Mouse (Mus musculus): ENCODE results near the gene S100a4. TPM values are rescaled to one million over a fixed set of nuclear protein-coding genes. Genes with fewer than 3 reads are reported as not detected.
A peak's percentile ranks its signal among the peaks of the same experiment; 100 is the strongest.

S100a4 gene
- total and polyA plus RNA-seq, 2 experiments from 2014 or later = 3.0 to 3.1 TPM

DNA sequence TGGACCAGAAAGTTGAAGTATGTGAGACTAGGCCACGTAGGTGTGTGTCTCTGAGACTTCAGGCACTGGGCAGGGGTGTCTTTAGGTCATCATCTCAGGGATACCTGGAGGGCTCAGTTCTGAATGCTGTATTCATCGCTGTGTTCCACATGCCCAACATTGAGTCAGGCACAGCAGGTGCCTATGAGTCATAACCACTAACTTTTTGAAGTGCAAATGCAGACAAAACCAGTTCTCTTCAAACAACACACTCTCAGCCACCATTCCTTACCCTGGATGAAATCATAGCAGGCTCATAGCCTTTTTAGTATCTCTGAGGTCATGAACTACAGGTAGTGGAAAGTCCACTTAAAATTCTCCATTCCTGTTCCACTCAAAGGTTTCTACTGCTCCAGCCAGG, 25.7 kb downstream of the S100a4 start:
- Histone ChIP-seq H3K4me1 (ENCODE audit: insufficient read depth, low read length) (no peaks in the 10 kb centered on the region), H3K9me3 (ENCODE audit: low read length) (no peaks in the 10 kb centered on the region), H3K9ac (replicated peaks; ENCODE audit: low read length) (no peak overlapping the region), H3K27ac (no peak overlapping the region), H3K27me3 (ENCODE audit: insufficient read depth, low read length) (no peaks in the 10 kb centered on the region), H3K36me3 (ENCODE audit: insufficient read depth, low read length) (no peaks in the 10 kb centered on the region), H3K4me3 (ENCODE audit: low read length) (no peak overlapping the region), H3K4me2 (ENCODE audit: low read depth, low read length) (no peak overlapping the region)
- 77% methylated on average over 2 of the region's 2 CpGs for WGBS
- TF ChIP-seq CTCF (IDR thresholded peaks at IDR 0.05; ENCODE audit: low read depth) = no peak
- ATAC-seq (no peak), DNase-seq (ENCODE audit: low spot score) (no peak)

DNA sequence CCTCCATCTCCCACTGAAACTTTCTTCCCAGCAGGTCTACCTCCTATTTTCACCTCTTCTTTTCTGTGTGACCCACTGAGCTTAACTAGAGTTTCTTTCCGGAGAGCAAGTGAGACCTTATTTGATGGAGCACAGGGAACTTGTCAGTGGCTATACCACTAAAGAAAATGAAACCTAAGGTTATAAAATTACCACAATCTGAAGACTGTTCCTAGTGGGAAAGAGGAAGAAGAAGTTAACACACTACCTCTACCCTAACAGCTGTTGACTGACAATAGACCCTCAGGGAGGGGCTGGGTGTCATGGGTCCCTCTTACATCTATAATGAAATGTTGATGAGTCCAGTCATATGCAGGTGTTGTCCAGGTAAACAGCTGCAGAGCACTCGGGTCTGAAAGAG, 28.4 kb downstream of the S100a4 start:
- H3K9ac ChIP-seq (replicated peaks; ENCODE audit: low read length) = no peak overlapping the region
- TF ChIP-seq CTCF (IDR thresholded peaks at IDR 0.05; ENCODE audit: low read depth) = no peak
- no peaks in the 10 kb centered on the region for H3K9me3 ChIP-seq (ENCODE audit: low read length)
- ATAC-seq (no peak), DNase-seq (ENCODE audit: low spot score) (no peak)
- H3K36me3 ChIP-seq (ENCODE audit: insufficient read depth, low read length) = no peaks in the 10 kb centered on the region
- no peak overlapping the region for H3K4me3 ChIP-seq (ENCODE audit: low read length)
- H3K4me1 ChIP-seq (ENCODE audit: insufficient read depth, low read length) = no peaks in the 10 kb centered on the region
- no peaks in the 10 kb centered on the region for H3K27me3 ChIP-seq (ENCODE audit: insufficient read depth, low read length)
- no peak overlapping the region for H3K27ac ChIP-seq
- H3K4me2 ChIP-seq (ENCODE audit: low read depth, low read length) = no peak overlapping the region
- 84% methylated on average over 2 of the region's 2 CpGs for WGBS

- Histone ChIP-seq H3K4me3 (ENCODE audit: low read length) (no peak overlapping the region), H3K9me3 (ENCODE audit: low read length) (no peaks in the 10 kb centered on the region), H3K4me2 (ENCODE audit: low read depth, low read length) (no peak overlapping the region), H3K4me1 (ENCODE audit: insufficient read depth, low read length) (no peaks in the 10 kb centered on the region), H3K27ac (no peak overlapping the region), H3K9ac (replicated peaks; ENCODE audit: low read length) (no peak overlapping the region), H3K36me3 (ENCODE audit: insufficient read depth, low read length) (no peaks in the 10 kb centered on the region), H3K27me3 (ENCODE audit: insufficient read depth, low read length) (no peaks in the 10 kb centered on the region)
- no peak for TF ChIP-seq CTCF (IDR thresholded peaks at IDR 0.05; ENCODE audit: low read depth)
- no peak for DNase-seq (ENCODE audit: low spot score)
- WGBS = 92% methylated on average over 1 of the region's 1 CpGs
- ATAC-seq = no peak
Measured at GRCm38 (mm10) chr3:90638511-90639275, 35.1 kb downstream of the S100a4 start.

- 60% methylated on average over 7 of the region's 7 CpGs for whole genome bisulfite sequencing
- Histone ChIP-seq H3K4me1 (ENCODE audit: insufficient read depth, low read length) (no peaks in the 10 kb centered on the region), H3K4me3 (ENCODE audit: low read length) (no peak overlapping the region), H3K4me2 (ENCODE audit: low read depth, low read length) (no peak overlapping the region), H3K9me3 (ENCODE audit: low read length) (no peaks in the 10 kb centered on the region), H3K36me3 (ENCODE audit: insufficient read depth, low read length) (no peaks in the 10 kb centered on the region), H3K27me3 (ENCODE audit: insufficient read depth, low read length) (no peaks in the 10 kb centered on the region), H3K9ac (replicated peaks; ENCODE audit: low read length) (no peak overlapping the region), H3K27ac (no peak overlapping the region)
- DNase-seq (ENCODE audit: low spot score) (no peak), ATAC-seq (no peak)
- TF ChIP-seq CTCF (IDR thresholded peaks at IDR 0.05; ENCODE audit: low read depth) = peak; percentile 63
Measured at GRCm38 (mm10) chr3:90639511-90640154, 36.1 kb downstream of the S100a4 start.

DNA sequence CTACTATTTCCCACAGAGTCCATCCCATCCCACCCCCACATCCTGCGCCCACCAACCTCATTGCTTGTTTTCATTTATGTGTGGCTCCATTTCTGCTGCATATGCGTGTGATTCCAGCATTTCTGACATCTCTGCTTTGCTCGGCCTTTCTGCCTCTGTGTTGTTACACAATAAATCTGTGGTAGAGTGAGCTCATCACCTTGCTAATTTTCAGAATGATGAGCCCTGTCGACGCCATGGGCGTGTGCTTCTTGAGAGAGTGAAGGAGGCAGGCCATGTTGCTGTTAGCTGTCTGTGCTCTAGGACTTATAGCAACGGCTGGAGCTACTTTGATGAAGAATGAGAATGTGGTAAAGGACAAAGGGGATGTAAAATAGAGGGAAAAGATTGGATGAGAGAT, 37.4 kb downstream of the S100a4 start:
- WGBS = 88% methylated on average over 7 of the region's 7 CpGs
- Histone ChIP-seq H3K36me3 (ENCODE audit: insufficient read depth, low read length) (no peaks in the 10 kb centered on the region), H3K9ac (replicated peaks; ENCODE audit: low read length) (no peak overlapping the region), H3K4me3 (ENCODE audit: low read length) (no peak overlapping the region), H3K4me1 (ENCODE audit: insufficient read depth, low read length) (no peaks in the 10 kb centered on the region), H3K4me2 (ENCODE audit: low read depth, low read length) (no peak overlapping the region), H3K27ac (no peak overlapping the region), H3K9me3 (ENCODE audit: low read length) (no peaks in the 10 kb centered on the region), H3K27me3 (ENCODE audit: insufficient read depth, low read length) (no peaks in the 10 kb centered on the region)
- ATAC-seq (no peak), DNase-seq (ENCODE audit: low spot score) (no peak)
- no peak for TF ChIP-seq CTCF (IDR thresholded peaks at IDR 0.05; ENCODE audit: low read depth)

DNA sequence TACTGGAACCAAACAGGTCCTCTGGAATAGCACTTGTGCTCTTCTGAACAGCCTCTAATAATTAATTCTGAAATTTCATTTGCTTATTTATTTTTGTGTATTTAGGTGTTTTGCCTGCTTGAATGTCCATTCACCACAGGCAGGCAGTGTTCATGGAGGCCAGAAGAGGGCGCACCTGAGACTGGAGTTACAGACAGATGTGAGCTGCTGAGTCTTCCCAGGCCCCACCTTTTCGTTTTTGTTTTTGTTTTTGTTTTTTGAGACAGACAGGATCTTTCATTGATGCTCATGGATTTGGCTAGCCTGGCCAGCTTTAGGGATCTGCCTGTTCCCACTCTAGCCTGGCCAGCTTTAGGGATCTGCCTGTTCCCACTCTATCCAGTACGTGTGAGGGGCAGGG, 40.6 kb downstream of the S100a4 start:
- 51% methylated on average over 3 of the region's 3 CpGs for WGBS
- H3K4me2 ChIP-seq (ENCODE audit: low read depth, low read length) = no peak overlapping the region

GRCm38 (mm10) chr3:90647291-90647690, 43.7 kb downstream of the S100a4 start:
- H3K4me2 ChIP-seq (ENCODE audit: low read depth, low read length) = no peak overlapping the region
- H3K4me3 ChIP-seq (ENCODE audit: low read length) = no peak overlapping the region
- H3K9ac ChIP-seq (replicated peaks; ENCODE audit: low read length) = no peak overlapping the region
- no peak for ATAC-seq
- WGBS = 88% methylated on average over 1 of the region's 1 CpGs
- no peak for TF ChIP-seq CTCF (IDR thresholded peaks at IDR 0.05; ENCODE audit: low read depth)
- H3K27ac ChIP-seq = no peak overlapping the region
- no peaks in the 10 kb centered on the region for H3K4me1 ChIP-seq (ENCODE audit: insufficient read depth, low read length)
- H3K9me3 ChIP-seq (ENCODE audit: low read length) = no peaks in the 10 kb centered on the region
- DNase-seq (ENCODE audit: low spot score) = no peak
- no peaks in the 10 kb centered on the region for H3K27me3 ChIP-seq (ENCODE audit: insufficient read depth, low read length)
- H3K36me3 ChIP-seq (ENCODE audit: insufficient read depth, low read length) = no peaks in the 10 kb centered on the region

More for the DNA sequence above, 40.6 kb downstream of the S100a4 start:
- H3K9ac ChIP-seq (replicated peaks; ENCODE audit: low read length) = no peak overlapping the region
- TF ChIP-seq CTCF (IDR thresholded peaks at IDR 0.05; ENCODE audit: low read depth) = peak; percentile 60
- ATAC-seq = no peak
- DNase-seq (ENCODE audit: low spot score) = no peak
- H3K4me1 ChIP-seq (ENCODE audit: insufficient read depth, low read length) = no peaks in the 10 kb centered on the region
- no peaks in the 10 kb centered on the region for H3K36me3 ChIP-seq (ENCODE audit: insufficient read depth, low read length)
- H3K9me3 ChIP-seq (ENCODE audit: low read length) = no peaks in the 10 kb centered on the region
- no peaks in the 10 kb centered on the region for H3K27me3 ChIP-seq (ENCODE audit: insufficient read depth, low read length)
- no peak overlapping the region for H3K27ac ChIP-seq
- H3K4me3 ChIP-seq (ENCODE audit: low read length) = no peak overlapping the region
